Mouse (Mus musculus): Measurements from ENCODE around the gene Cryab.

The Cryab gene

DNA sequence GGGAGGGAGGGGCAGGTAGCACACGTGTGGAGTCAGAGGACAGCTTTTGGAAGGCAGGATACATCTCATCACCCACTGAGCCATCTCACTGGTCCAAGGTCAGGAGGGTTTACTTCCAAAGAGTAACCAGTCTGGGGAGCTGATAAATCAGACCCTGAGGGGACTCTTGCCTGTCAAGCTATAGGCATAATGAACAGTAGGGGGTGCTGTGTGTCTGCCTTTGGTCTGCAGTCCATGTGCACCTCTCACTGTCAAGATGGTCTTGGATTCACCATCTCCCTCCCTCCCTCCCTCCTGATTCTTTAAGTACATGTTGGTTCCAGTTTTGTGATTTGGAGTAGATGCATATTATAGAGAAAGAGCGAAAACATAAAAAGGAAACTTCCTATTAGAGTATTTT is 49.9 kb downstream of the Cryab start:
- peak; percentile 79 for DNase-seq

DNA sequence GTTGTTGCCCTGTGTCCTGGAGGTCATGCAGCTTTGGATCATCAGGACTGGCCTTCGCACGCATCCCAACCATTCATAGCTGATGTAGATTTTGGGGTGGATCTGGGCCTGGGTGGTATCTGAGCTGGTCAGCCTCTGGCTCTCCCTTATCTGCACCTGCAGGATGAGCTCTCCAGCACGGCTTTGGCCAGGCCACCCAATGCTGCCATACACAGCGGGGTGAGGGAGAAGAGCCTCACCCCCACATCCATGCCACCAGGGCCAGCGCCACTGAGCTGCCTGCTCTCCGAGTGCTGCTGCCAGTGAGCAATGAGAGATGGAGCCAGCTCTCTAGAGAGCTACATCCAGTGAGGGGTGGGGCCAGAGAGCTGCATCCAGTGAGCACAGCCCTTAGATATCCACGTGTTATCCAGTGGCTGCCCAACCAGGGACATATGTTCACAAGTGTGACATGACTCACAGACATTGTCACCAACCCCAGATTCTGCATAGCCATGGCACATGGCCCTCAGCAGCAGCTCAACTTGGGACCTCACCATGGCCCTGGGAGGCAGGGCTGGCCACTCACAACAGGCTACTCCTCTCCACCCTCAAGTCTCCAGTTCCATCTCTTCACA is 52.0 kb downstream of the Cryab start:
- DNase-seq, result no peak

Data from lung, postnatal 10 days (tissue).